Mouse (Mus musculus) liver, embryonic 14.5 days (tissue): ENCODE data around the gene Wwp2. TPM values are rescaled to one million over a fixed set of nuclear protein-coding genes. Genes with fewer than 3 reads are reported as not detected.

Experiments used
- ATAC-seq: fragments of 200-750 bp; cut with Nextera tagmentation; 2 replicates; pipeline ENCODE4 v1.8.0; 2017; ENCODE audit warnings: moderate number of reproducible peaks, mild to moderate bottlenecking, moderate library complexity; ENCODE audit not compliant: insufficient read depth
- DNase-seq, 3 experiments: peaks; one replicate each; pipeline ENCODE4 v3.0.0-alpha.2; 2012 to 2013; ENCODE audit warnings: low read depth in 3 of 3, low spot score in 3 of 3
- H3K27ac ChIP-seq: fragments of 300-500 bp; sonication (generic); 2 replicates; pipeline ENCODE4 v1.5.1; 2014; ENCODE audit warnings: moderate library complexity, mild to moderate bottlenecking, control low read depth, inconsistent platforms
- H3K27me3 ChIP-seq: fragments of 300-500 bp; sonication (generic); 2 replicates; pipeline ENCODE4 v1.6.1; 2014; ENCODE audit warnings: mild to moderate bottlenecking, low read length, moderate library complexity; ENCODE audit not compliant: control insufficient read depth, insufficient read depth
- H3K36me3 ChIP-seq: fragments of 300-500 bp; sonication (generic); replicated peaks from 2 replicates; pipeline ENCODE4 v1.6.1; 2014; ENCODE audit warnings: low read depth; ENCODE audit not compliant: control insufficient read depth, insufficient read depth
- H3K4me1 ChIP-seq, 2 experiments: fragments of 200-500 bp in 1 of 2; fragments of 300-500 bp in 1 of 2; sonication (generic) in 1 of 2; replicated peaks; 2 replicates each; pipeline ENCODE4 v1.6.1; 2012 to 2014; ENCODE audit warnings: antibody characterized with exemption in 1 of 2, inconsistent platforms in 1 of 2, low read length in 1 of 2; ENCODE audit not compliant: control insufficient read depth in 2 of 2, insufficient read depth in 2 of 2
- H3K4me2 ChIP-seq: fragments of 300-500 bp; sonication (generic); 2 replicates; pipeline ENCODE4 v1.6.1; 2014; ENCODE audit warnings: low read depth, mild to moderate bottlenecking, control low read depth, moderate library complexity
- H3K4me3 ChIP-seq, 2 experiments: fragments of 200-500 bp in 1 of 2; fragments of 300-500 bp in 1 of 2; sonication (generic) in 1 of 2; 2 replicates each; pipeline ENCODE4 v1.5.1; 2012 to 2014; ENCODE audit warnings: low read depth in 2 of 2, low read length in 2 of 2, mild to moderate bottlenecking in 2 of 2, control low read depth in 1 of 2, inconsistent platforms in 1 of 2, moderate library complexity in 1 of 2; ENCODE audit not compliant: insufficient read depth in 1 of 2
- H3K9ac ChIP-seq: fragments of 300-500 bp; sonication (generic); replicated peaks from 2 replicates; pipeline ENCODE4 v1.6.1; 2014; ENCODE audit warnings: mild to moderate bottlenecking, control low read depth, moderate library complexity
- H3K9me3 ChIP-seq: fragments of 300-500 bp; sonication (generic); 2 replicates; pipeline ENCODE4 v1.6.1; 2016; ENCODE audit warnings: low read length, mixed read lengths; ENCODE audit not compliant: control insufficient read depth
- CTCF ChIP-seq: IDR thresholded peaks from 2 replicates; pipeline ENCODE4 v1.5.1; 2016; ENCODE audit warnings: antibody characterized with exemption, low read depth, control low read depth
- EP300 ChIP-seq: IDR thresholded peaks from 2 replicates; pipeline ENCODE4 v1.6.1; 2016; ENCODE audit warnings: antibody characterized with exemption, low read depth
- WGBS: fragments of 180-500 bp; shearing (Covaris S2); extraction: QIAGEN DNeasy Blood & Tissue Kit; methylation state at CpG from one replicate; pipeline ENCODE4 v1.1.7; 2014; ENCODE audit not compliant: insufficient replicate concordance; 5-methylcytosine and 5-hydroxymethylcytosine counted together
- polyA plus RNA-seq, 2 experiments: library from polyadenylated mRNA; depleted of rRNA in 1 of 2; stranded (reverse) in 1 of 2; unstranded in 1 of 2; fragments of >200 nt; fragmentation: Nextera tagmentation in 1 of 2; extraction: Ambion mirVana in 1 of 2; gene quantifications; 2 replicates each; pipeline versions ENCODE4 v1.2.1 to v1.2.3; 2012 to 2014

The Wwp2 gene
- polyA plus RNA-seq, 2 experiments = 14.7 to 28.0 TPM

- ATAC-seq = no peak
- Histone ChIP-seq H3K4me3 (no peak overlapping the region), H3K36me3 (no peaks in the 10 kb centered on the region), H3K27ac (no peak overlapping the region), H3K27me3 (no peaks in the 10 kb centered on the region), H3K4me2 (no peak overlapping the region), H3K9ac (no peak overlapping the region), H3K4me1 (peaks cover 0 to 5% of the 10 kb centered on the region in 2 experiments; a peak in 1 of 4 replicates), H3K9me3 (no peaks in the 10 kb centered on the region)
- TF ChIP-seq EP300 = no peak
- no peak for TF ChIP-seq CTCF
- 88% methylated on average over 9 of the region's 9 CpGs for WGBS
- no peak for DNase-seq
Measured at GRCm38 (mm10) chr8:107495425-107495824, 59.3 kb downstream of the Wwp2 start.

GRCm38 (mm10) chr8:107497708-107498107, 61.5 kb downstream of the Wwp2 start:
- no peak for DNase-seq
- no peak overlapping the region for H3K4me3 ChIP-seq
- H3K9me3 ChIP-seq = no peaks in the 10 kb centered on the region
- ATAC-seq = no peak
- TF ChIP-seq CTCF (no peak), EP300 (no peak)
- peaks cover under 1 to 10% of the 10 kb centered on the region in 2 experiments; a peak in 2 of 4 replicates for H3K4me1 ChIP-seq
- 74% methylated on average over 6 of the region's 6 CpGs for WGBS
- H3K9ac ChIP-seq = no peak overlapping the region
- no peak overlapping the region for H3K4me2 ChIP-seq
- no peak overlapping the region for H3K27ac ChIP-seq
- no peaks in the 10 kb centered on the region for H3K36me3 ChIP-seq
- H3K27me3 ChIP-seq = no peaks in the 10 kb centered on the region

GRCm38 (mm10) chr8:107498390-107498789, 62.2 kb downstream of the Wwp2 start:
- 80% methylated on average over 1 of the region's 1 CpGs for WGBS
- Histone ChIP-seq H3K4me2 (no peak overlapping the region), H3K27ac (no peak overlapping the region), H3K4me3 (no peak overlapping the region), H3K27me3 (no peaks in the 10 kb centered on the region), H3K4me1 (peaks cover 4 to 15% of the 10 kb centered on the region in 2 experiments; a peak in 3 of 4 replicates), H3K9ac (no peak overlapping the region), H3K9me3 (no peaks in the 10 kb centered on the region), H3K36me3 (no peaks in the 10 kb centered on the region)
- no peak for ATAC-seq
- no peak for DNase-seq
- TF ChIP-seq CTCF = peak; percentile 15; the same call in 1 of the 2 replicates
- TF ChIP-seq EP300 = no peak

GRCm38 (mm10) chr8:107498806-107499205, 62.6 kb downstream of the Wwp2 start:
- no peak for DNase-seq
- no peak for ATAC-seq
- Histone ChIP-seq H3K36me3 (no peaks in the 10 kb centered on the region), H3K9ac (no peak overlapping the region), H3K4me3 (no peak overlapping the region), H3K27ac (no peak overlapping the region), H3K9me3 (no peaks in the 10 kb centered on the region), H3K27me3 (no peaks in the 10 kb centered on the region), H3K4me1 (peaks cover 6 to 19% of the 10 kb centered on the region in 2 experiments), H3K4me2 (no peak overlapping the region)
- WGBS = 61% methylated on average over 8 of the region's 8 CpGs
- no peak for TF ChIP-seq EP300
- no peak for TF ChIP-seq CTCF

- DNase-seq (no peak), ATAC-seq (no peak)
- H3K4me3 ChIP-seq = no peak overlapping the region
- H3K9me3 ChIP-seq = no peaks in the 10 kb centered on the region
- H3K4me1 ChIP-seq = peaks cover 9 to 24% of the 10 kb centered on the region in 2 experiments
- no peak overlapping the region for H3K9ac ChIP-seq
- no peak overlapping the region for H3K27ac ChIP-seq
- H3K4me2 ChIP-seq = no peak overlapping the region
- no peaks in the 10 kb centered on the region for H3K36me3 ChIP-seq
- 73% methylated on average over 3 of the region's 3 CpGs for WGBS
- H3K27me3 ChIP-seq = no peaks in the 10 kb centered on the region
- no peak for TF ChIP-seq CTCF
- TF ChIP-seq EP300 = no peak
Measured at GRCm38 (mm10) chr8:107499519-107499918, 63.4 kb downstream of the Wwp2 start.

GRCm38 (mm10) chr8:107502407-107502806, 66.2 kb downstream of the Wwp2 start:
- 62% methylated on average over 8 of the region's 8 CpGs for WGBS
- ATAC-seq = no peak
- no peak overlapping the region for H3K27ac ChIP-seq

More at GRCm38 (mm10) chr8:107502407-107502806, 66.2 kb downstream of the Wwp2 start:
- Histone ChIP-seq H3K9me3 (no peaks in the 10 kb centered on the region), H3K4me2 (no peak overlapping the region), H3K27me3 (no peaks in the 10 kb centered on the region), H3K9ac (no peak overlapping the region), H3K4me3 (no peak overlapping the region), H3K4me1 (peaks cover 9 to 27% of the 10 kb centered on the region in 2 experiments), H3K36me3 (peaks cover 2% of the 10 kb centered on the region; the same call in 1 of the 2 replicates)
- TF ChIP-seq CTCF (no peak), EP300 (no peak)
- DNase-seq = no peak
